Mouse (Mus musculus) embryonic fibroblast, embryonic 13.5 days (primary cell): ENCODE results near the gene Cks2.
A peak's percentile ranks its signal among the peaks of the same experiment; 100 is the strongest.

Experiments
- CTCF ChIP-seq: IDR thresholded peaks from 2 replicates; pipeline ENCODE4 v1.5.1; 2011; ENCODE audit warnings: mild to moderate bottlenecking, control low read depth, low read length, moderate library complexity, borderline replicate concordance; ENCODE audit not compliant: insufficient read depth
- POLR2A ChIP-seq: IDR thresholded peaks from 2 replicates; pipeline ENCODE4 v1.6.1; 2011; ENCODE audit warnings: low read depth, mild to moderate bottlenecking, control low read depth, low read length, moderate library complexity

DNA sequence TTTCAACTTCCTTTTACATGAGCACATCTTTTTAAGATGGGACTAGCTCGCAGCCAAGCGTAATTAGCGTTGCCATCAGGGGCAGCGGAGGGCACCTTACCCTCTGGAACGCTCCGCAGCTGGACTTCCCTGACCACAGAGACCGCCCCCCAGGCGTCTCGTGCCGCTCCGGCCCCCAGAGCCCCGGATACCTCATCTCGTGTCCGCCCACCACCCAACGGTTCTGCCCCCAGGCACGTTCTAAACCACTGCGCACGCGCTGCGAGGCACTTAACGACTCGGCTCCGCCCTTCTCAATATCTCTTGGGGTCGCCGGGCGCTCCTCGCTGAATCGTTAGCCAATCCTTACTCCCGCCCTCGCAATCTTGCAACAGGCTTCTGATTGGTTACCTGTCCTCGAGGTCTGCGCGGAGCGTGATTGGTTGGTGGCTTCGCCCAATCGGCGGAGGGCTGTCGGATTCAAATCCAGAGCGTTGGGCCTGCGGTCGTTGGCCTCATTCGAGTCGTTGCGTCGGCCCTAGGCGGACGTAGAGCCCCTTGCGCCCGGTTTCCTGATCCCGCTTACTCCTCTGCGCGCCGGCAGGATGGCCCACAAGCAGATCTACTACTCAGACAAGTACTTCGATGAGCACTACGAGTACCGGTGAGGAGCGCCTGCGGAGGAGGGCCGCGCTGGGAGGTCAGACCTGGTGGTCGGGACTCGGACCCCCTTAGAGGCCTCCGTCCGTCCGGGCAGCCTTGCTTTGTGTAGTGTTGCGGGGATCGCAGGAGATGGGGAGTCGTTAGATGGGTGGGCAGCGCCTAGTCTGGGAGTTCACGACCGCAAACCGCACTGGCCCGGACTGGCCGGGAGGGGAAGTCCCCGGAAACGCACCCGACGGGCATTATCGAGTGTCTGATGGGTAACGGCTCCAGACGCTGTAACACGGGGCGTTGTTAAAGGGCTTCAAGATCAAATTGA is at the start of gene Cks2:
- TF ChIP-seq CTCF (no peak), POLR2A (peak; percentile 82)
